Comparison of ENCODE assay signal across 9 mouse cellular contexts in genomic region chr1:79655819-79656555, GRCm38 (mm10).
"Had no signal": no experiment of that assay in that cellular context is flagged by ENCODE, and none has a peak within 500 bp of the region (broad histone marks: within the 10 kb centered on the region; RNA-seq: fewer than 3 reads in every experiment).

No protein-coding gene starts in this region.

- H3K27ac ChIP-seq: layer of hippocampus, adult 2 months; liver, embryonic 14.5 days; lung, embryonic 15.5 days; midbrain, embryonic 13.5 days; stomach, postnatal 0 days had no signal

- H3K9me3 ChIP-seq: lung, embryonic 15.5 days; midbrain, embryonic 13.5 days had no signal

- H3K36me3 ChIP-seq: lung, embryonic 15.5 days; midbrain, embryonic 13.5 days had no signal

- H3K4me3 ChIP-seq: layer of hippocampus, adult 2 months; lung, embryonic 15.5 days; midbrain, embryonic 13.5 days had no signal

- H3K4me2 ChIP-seq: lung, embryonic 15.5 days; midbrain, embryonic 13.5 days had no signal

- H3K27me3 ChIP-seq: lung, embryonic 15.5 days; midbrain, embryonic 13.5 days had no signal

- H3K9ac ChIP-seq: liver, embryonic 14.5 days; lung, embryonic 15.5 days; midbrain, embryonic 13.5 days had no signal

- DNase-seq: kidney, adult 9 months; kidney, postnatal 25 days; thymus, postnatal 4 days had no signal

- ATAC-seq: intestine, embryonic 16.5 days; midbrain, embryonic 13.5 days had no signal

- H3K4me1 ChIP-seq: midbrain, embryonic 13.5 days had no signal
